Mouse (Mus musculus) gastrocnemius, postnatal 36 days (tissue): ENCODE measurements around the gene Fgf15. TPM values are rescaled to one million over a fixed set of nuclear protein-coding genes. Genes with fewer than 3 reads are reported as not detected.

ENCODE experiments used
- DNase-seq, 2 experiments: peaks; one replicate each; pipeline ENCODE4 v3.0.0; 2022
- intact Hi-C: fragments of 180-260 bp; cut with DNase I; formaldehyde crosslinking; loops from one replicate; pipeline ENCODE4 v1.15.1; 2025
- long read RNA-seq, 2 experiments: library from polyadenylated mRNA; stranded (forward); transcript quantifications; one replicate each; pipeline ENCODE4 v2.0.0; 2021
- total RNA-seq, 2 experiments: library from RNA; stranded (reverse); gene quantifications; 2 replicates each; pipeline ENCODE4 v1.2.3; 2021

Fgf15 gene
- not detected for total RNA-seq
- long read RNA-seq, experiment 1: 0 reads
- long read RNA-seq, experiment 2: 0 reads

- no peak for DNase-seq
- intact Hi-C loops: loop anchor here (5.0 kb wide), 1 partner anchor 309 kb away; no protein-coding TSS in a partner anchor
These were observed at the start of gene Fgf15 for GRCm38 (mm10) chr7:144896294-144897218. TSS of gene Fgf15 (plus strand) at chr7:144896531.

GRCm38 (mm10) chr7:144847067-144847466 lies 49.3 kb upstream of the Fgf15 start, which contains the start of gene Fgf4:
TSS of gene Fgf4 (plus strand) at chr7:144847367.
- intact Hi-C loops: loop anchor here (2.0 kb wide), 1 partner anchor 46 kb away; no protein-coding TSS in a partner anchor
- no peak for DNase-seq

GRCm38 (mm10) chr7:144851321-144851720 lies 45.0 kb upstream of the Fgf15 start:
- intact Hi-C loops: no loop called here
- no peak for DNase-seq

- DNase-seq: no peak
- intact Hi-C loops: no loop called here
These were observed 41.4 kb upstream of the Fgf15 start for GRCm38 (mm10) chr7:144854966-144855365.

- DNase-seq: no peak
- intact Hi-C loops: no loop called here
These were observed 39.2 kb upstream of the Fgf15 start for GRCm38 (mm10) chr7:144857158-144857557.

GRCm38 (mm10) chr7:144857826-144858342 lies 38.4 kb upstream of the Fgf15 start:
- intact Hi-C loops: no loop called here
- DNase-seq: no peak

- no peak for DNase-seq
- intact Hi-C loops: no loop called here
These were observed 37.6 kb upstream of the Fgf15 start for GRCm38 (mm10) chr7:144858702-144859101.

GRCm38 (mm10) chr7:144861056-144861768 lies 35.1 kb upstream of the Fgf15 start:
- intact Hi-C loops: no loop called here
- DNase-seq: no peak

GRCm38 (mm10) chr7:144861769-144862070 lies 34.6 kb upstream of the Fgf15 start:
- intact Hi-C loops: no loop called here
- DNase-seq: no peak

- no peak for DNase-seq
- intact Hi-C loops: no loop called here
These were observed 34.2 kb upstream of the Fgf15 start for GRCm38 (mm10) chr7:144862126-144862525.

GRCm38 (mm10) chr7:144862712-144863111 lies 33.6 kb upstream of the Fgf15 start:
- intact Hi-C loops: no loop called here

GRCm38 (mm10) chr7:144863196-144863595 lies 33.1 kb upstream of the Fgf15 start:
- no peak for DNase-seq
- intact Hi-C loops: no loop called here

More at GRCm38 (mm10) chr7:144862712-144863111, 33.6 kb upstream of the Fgf15 start:
- no peak for DNase-seq

GRCm38 (mm10) chr7:144864160-144864670 lies 32.1 kb upstream of the Fgf15 start:
- no peak for DNase-seq
- intact Hi-C loops: no loop called here

- no peak for DNase-seq
- intact Hi-C loops: no loop called here
These were observed 29.2 kb upstream of the Fgf15 start for GRCm38 (mm10) chr7:144867161-144867560.

GRCm38 (mm10) chr7:144867602-144868001 lies 28.7 kb upstream of the Fgf15 start:
- no peak for DNase-seq
- intact Hi-C loops: no loop called here

- DNase-seq: no peak
These were observed 23.9 kb upstream of the Fgf15 start for GRCm38 (mm10) chr7:144872420-144872819.

GRCm38 (mm10) chr7:144873160-144873559 lies 23.2 kb upstream of the Fgf15 start:
- intact Hi-C loops: no loop called here
- no peak for DNase-seq

More at GRCm38 (mm10) chr7:144872420-144872819, 23.9 kb upstream of the Fgf15 start:
- intact Hi-C loops: no loop called here

- intact Hi-C loops: no loop called here
These were observed 22.1 kb upstream of the Fgf15 start for GRCm38 (mm10) chr7:144874226-144874625.

GRCm38 (mm10) chr7:144878401-144878800 lies 17.9 kb upstream of the Fgf15 start:
- no peak for DNase-seq
- intact Hi-C loops: no loop called here

More at GRCm38 (mm10) chr7:144874226-144874625, 22.1 kb upstream of the Fgf15 start:
- DNase-seq: no peak

GRCm38 (mm10) chr7:144883106-144883505 lies 13.2 kb upstream of the Fgf15 start:
- intact Hi-C loops: no loop called here
- DNase-seq: no peak

- DNase-seq: no peak
- intact Hi-C loops: no loop called here
These were observed 8.7 kb upstream of the Fgf15 start for GRCm38 (mm10) chr7:144887672-144888071.
